Mouse (Mus musculus): ENCODE data around the gene Rnf31. TPM values are rescaled to one million over a fixed set of nuclear protein-coding genes. Genes with fewer than 3 reads are reported as not detected.

Gene Rnf31
- polyA plus RNA-seq, 1 experiment from 2014 or later, result 22.0 TPM

DNA sequence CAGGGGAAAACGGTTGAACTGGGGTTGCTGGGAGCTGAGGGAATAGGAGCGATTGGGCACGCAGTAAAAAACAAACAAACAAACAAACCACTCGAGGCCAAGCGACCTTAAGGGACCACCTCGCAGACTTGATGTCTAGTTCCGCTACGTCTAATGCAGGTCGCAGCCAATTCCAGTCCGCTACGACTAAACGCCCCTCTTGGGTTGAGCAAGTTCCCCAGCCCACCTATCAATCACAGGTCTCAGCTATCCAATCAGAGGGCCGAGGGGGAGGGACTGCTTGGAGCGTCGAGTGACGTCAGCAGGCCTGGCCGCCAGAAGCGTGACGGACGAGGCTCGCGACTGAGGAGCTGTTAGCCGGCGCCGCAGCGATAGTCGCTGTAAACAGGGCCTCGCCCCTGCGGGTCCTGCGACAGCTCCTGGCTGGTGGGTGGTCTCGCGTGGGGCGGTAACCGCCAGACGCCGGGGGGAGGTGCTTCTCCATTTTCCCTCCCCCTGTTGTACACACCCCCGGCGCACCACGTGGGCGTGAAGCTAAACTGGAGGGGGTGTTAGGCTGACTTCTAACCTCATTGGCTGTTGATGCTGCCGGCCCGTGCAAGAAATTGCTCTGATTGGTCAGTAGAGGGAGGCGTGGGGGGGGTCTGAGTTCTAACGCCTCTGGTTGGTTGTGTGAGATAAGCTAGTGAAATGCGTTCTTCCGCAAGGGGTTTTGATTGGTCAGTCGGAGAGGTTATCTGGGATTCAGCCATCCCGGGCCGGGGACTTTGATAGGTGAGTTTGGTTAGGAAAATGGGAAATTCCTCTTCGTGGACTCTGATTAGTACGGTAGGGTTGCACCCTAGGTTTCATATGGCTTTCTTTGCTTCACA is 31.1 kb upstream of the Rnf31 start, which contains the start of gene A730061H03Rik:
A730061H03Rik (minus strand) TSS at position 205 of the 872 bp plus-strand sequence.
- peaks cover 25% of the 10 kb centered on the region for H3K4me1 ChIP-seq
- peak; percentile 97 for ATAC-seq (ENCODE audit: low FRiP score)
- H3K27me3 ChIP-seq (replicated peaks), result no peaks in the 10 kb centered on the region
- peak within 1 kb of the TSS; percentile 99 for H3K27ac ChIP-seq (replicated peaks)
- H3K9ac ChIP-seq (replicated peaks), result peak within 1 kb of the TSS; percentile 70
- no peaks in the 10 kb centered on the region for H3K9me3 ChIP-seq (replicated peaks)
- peaks cover 20% of the 10 kb centered on the region for H3K36me3 ChIP-seq
- WGBS, result under 1% methylated on average over 51 of the region's 51 CpGs
- peak within 1 kb of the TSS; percentile 63 for H3K4me3 ChIP-seq (replicated peaks)
- H3K4me2 ChIP-seq, result peak within 1 kb of the TSS; percentile 86

DNA sequence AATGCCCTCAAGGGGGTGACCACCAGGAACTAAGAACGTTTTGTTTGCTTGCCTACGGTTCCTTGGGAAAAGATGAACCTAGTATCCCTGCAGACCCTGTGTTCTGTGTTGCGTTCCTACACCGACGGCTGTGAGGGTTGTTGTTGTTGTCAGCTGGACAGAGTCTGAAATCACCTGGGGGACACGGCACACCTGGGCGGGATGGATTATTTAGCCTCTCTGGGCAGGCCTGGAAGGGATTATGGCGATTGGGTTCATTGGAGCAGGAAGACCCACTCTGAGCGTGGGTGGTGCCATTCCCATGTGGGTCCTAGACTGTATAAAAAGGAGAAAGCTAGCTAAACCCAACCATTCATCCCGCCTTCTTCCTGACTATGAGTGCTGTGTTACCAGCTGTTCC is 29.6 kb upstream of the Rnf31 start:
- Histone ChIP-seq H3K9ac (replicated peaks) (no peak overlapping the region), H3K4me3 (replicated peaks) (peak overlapping the region; percentile 63; the same call in 1 of the 2 replicates)

DNA sequence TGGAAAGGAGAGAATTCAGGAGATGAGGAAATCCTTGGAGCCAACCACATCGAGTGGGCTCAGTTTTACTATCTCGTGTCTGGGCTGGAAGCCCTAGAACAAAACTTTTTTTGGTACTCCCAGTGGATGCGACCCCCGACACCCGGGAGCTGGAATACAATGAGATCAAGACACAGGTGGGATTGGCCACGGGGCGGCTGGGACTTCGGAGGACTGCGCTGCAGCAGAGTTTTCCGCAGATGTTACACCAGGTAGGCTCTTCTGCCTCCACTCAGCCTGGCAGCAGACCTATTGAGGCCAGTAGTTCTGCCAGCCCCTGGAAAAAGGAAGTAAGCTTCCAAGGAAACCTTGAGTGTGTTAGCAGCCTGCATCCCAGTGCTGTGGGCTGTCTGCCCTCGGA is 28.3 kb upstream of the Rnf31 start:
- peaks cover 25% of the 10 kb centered on the region for H3K4me1 ChIP-seq
- H3K36me3 ChIP-seq, result peaks cover 48% of the 10 kb centered on the region
- ATAC-seq (ENCODE audit: low FRiP score), result no peak
- H3K4me3 ChIP-seq (replicated peaks), result no peak overlapping the region
- no peak overlapping the region for H3K4me2 ChIP-seq
- no peaks in the 10 kb centered on the region for H3K27me3 ChIP-seq (replicated peaks)
- H3K9me3 ChIP-seq (replicated peaks), result no peaks in the 10 kb centered on the region
- 94% methylated on average over 11 of the region's 11 CpGs for WGBS
- H3K27ac ChIP-seq (replicated peaks), result no peak overlapping the region
- H3K9ac ChIP-seq (replicated peaks), result no peak overlapping the region

More for the DNA sequence above, 29.6 kb upstream of the Rnf31 start:
- Histone ChIP-seq H3K27me3 (replicated peaks) (no peaks in the 10 kb centered on the region), H3K9me3 (replicated peaks) (no peaks in the 10 kb centered on the region), H3K27ac (replicated peaks) (no peak overlapping the region), H3K4me1 (peaks cover 25% of the 10 kb centered on the region), H3K36me3 (peaks cover 34% of the 10 kb centered on the region), H3K4me2 (peak overlapping the region; percentile 86)
- no peak for ATAC-seq (ENCODE audit: low FRiP score)
- 91% methylated on average over 10 of the region's 10 CpGs for WGBS

DNA sequence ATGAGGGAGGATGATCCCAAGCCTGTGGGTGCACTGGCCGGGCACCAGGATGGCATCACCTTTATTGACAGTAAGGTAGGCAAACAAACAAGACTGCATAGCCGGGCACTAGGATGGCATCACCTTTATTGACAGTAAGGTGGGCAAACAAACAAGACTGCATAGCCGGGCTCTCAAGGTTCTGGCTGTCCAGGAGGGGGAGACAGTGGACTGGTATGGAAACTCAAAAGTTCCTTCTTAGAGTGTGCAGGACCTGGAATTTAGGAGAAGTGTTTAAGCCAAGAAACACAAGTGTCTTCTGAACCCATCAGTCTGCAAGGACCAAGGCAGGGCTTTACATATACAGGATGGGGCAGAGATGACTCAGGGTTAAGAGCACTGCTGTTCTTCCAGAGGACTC is 25.8 kb upstream of the Rnf31 start:
- Histone ChIP-seq H3K9me3 (replicated peaks) (no peaks in the 10 kb centered on the region), H3K4me2 (no peak overlapping the region), H3K36me3 (peaks cover 72% of the 10 kb centered on the region), H3K4me3 (replicated peaks) (no peak overlapping the region), H3K27ac (replicated peaks) (no peak overlapping the region), H3K27me3 (replicated peaks) (no peaks in the 10 kb centered on the region), H3K9ac (replicated peaks) (no peak overlapping the region), H3K4me1 (peaks cover 22% of the 10 kb centered on the region)
- ATAC-seq (ENCODE audit: low FRiP score), result no peak
- 92% methylated on average over 3 of the region's 3 CpGs for WGBS

DNA sequence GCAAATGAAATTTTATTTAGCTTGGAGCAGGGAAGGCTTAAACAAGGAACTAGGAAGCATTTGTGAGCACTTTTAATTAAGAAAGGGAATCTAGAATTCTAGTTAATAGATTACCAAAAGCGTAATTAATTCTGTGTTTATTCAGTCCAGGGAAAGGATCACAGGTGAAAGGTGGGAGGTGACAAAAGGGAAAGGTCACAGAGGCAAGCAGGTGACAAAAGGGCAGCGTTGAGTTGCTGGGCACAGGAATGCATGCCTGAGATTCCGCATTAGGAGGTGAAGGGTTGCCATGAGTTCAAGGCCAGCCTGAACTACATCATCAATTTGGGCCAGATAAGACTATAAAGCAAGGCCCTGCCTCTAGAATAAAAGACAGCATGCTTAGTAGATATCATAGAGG is 24.0 kb upstream of the Rnf31 start:
- H3K9me3 ChIP-seq (replicated peaks), result no peaks in the 10 kb centered on the region
- ATAC-seq (ENCODE audit: low FRiP score), result no peak
- H3K4me1 ChIP-seq, result peaks cover 6% of the 10 kb centered on the region; the same call in 1 of the 2 replicates
- no peak overlapping the region for H3K4me3 ChIP-seq (replicated peaks)
- no peak overlapping the region for H3K4me2 ChIP-seq
- no peak overlapping the region for H3K9ac ChIP-seq (replicated peaks)
- no peak overlapping the region for H3K27ac ChIP-seq (replicated peaks)
- peaks cover 75% of the 10 kb centered on the region for H3K36me3 ChIP-seq
- WGBS, result 98% methylated on average over 3 of the region's 3 CpGs
- H3K27me3 ChIP-seq (replicated peaks), result no peaks in the 10 kb centered on the region

DNA sequence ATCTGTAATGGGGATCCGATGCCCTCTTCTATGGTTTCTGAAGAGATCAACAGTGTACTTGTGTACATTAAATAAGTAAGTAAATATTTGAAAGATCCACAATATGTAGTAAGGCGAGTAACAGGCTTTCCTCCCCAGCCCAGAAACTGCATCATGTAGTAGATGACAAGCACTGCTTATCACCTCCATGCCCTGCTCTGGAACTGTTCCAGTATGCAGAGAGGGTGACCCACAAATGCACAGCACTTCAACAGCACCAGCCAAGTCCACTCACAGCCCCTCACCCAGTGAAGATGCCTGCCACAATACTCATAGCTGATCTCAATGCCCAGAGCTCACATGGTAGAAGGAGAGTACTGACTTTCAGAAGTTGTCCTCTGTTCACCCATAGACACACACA is 20.9 kb upstream of the Rnf31 start:
- H3K36me3 ChIP-seq, result peaks cover 53% of the 10 kb centered on the region
- H3K4me1 ChIP-seq, result no peaks in the 10 kb centered on the region
- no peaks in the 10 kb centered on the region for H3K27me3 ChIP-seq (replicated peaks)
- H3K27ac ChIP-seq (replicated peaks), result no peak overlapping the region
- WGBS, result 93% methylated on average over 2 of the region's 2 CpGs
- no peak for ATAC-seq (ENCODE audit: low FRiP score)
- H3K4me2 ChIP-seq, result no peak overlapping the region
- H3K4me3 ChIP-seq (replicated peaks), result no peak overlapping the region
- no peak overlapping the region for H3K9ac ChIP-seq (replicated peaks)
- H3K9me3 ChIP-seq (replicated peaks), result no peaks in the 10 kb centered on the region

DNA sequence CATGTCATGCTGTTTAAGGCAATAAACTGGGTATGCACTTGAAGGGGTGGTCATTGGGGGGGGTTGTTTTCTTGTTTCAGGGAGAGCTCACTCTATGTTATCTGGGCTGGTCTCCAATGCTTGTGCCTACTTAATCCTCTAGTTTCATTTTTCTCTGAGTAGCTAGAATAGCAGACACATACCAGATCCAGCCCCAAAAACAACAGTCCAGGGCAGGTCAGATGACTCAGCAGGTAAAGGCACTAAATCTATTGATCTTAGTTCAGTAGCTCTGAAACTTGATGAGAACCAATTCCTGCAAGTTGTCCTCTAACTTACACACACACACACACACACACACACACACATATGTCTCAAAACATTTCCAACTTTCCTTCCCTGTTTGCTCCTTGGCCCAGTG is 19.7 kb upstream of the Rnf31 start:
- Histone ChIP-seq H3K36me3 (peaks cover 42% of the 10 kb centered on the region), H3K9ac (replicated peaks) (no peak overlapping the region), H3K4me3 (replicated peaks) (no peak overlapping the region), H3K27ac (replicated peaks) (no peak overlapping the region), H3K4me2 (no peak overlapping the region), H3K9me3 (replicated peaks) (no peaks in the 10 kb centered on the region), H3K27me3 (replicated peaks) (no peaks in the 10 kb centered on the region), H3K4me1 (no peaks in the 10 kb centered on the region)
- no peak for ATAC-seq (ENCODE audit: low FRiP score)

DNA sequence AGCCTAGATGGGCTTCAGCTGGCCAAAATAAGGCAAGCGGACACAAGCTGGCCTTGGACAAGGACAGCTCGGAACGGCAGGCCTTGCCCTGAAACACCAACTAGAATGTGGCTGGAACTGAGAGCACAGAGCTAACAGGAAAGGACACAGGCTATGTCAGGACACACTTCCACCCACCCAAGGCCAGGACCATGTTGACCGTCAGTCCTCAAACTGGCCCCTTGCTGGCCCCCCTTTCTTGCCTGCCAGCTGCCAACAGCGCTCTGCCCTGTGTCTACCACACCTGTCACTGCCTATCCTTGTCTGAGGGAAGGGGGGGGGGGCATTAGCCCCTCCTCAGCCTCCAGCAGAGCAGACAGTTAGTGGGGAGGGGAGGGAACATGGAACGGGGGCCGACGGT is 16.2 kb upstream of the Rnf31 start, which contains the start of gene Fitm1:
Fitm1 (plus strand) TSS at position 316 of the 400 bp plus-strand sequence.
- Histone ChIP-seq H3K4me3 (replicated peaks) (no peak within 1 kb of the TSS), H3K9ac (replicated peaks) (no peak within 1 kb of the TSS), H3K27ac (replicated peaks) (no peak within 1 kb of the TSS), H3K4me2 (no peak within 1 kb of the TSS), H3K27me3 (replicated peaks) (no peaks in the 10 kb centered on the region), H3K36me3 (peaks cover 12% of the 10 kb centered on the region; the same call in 1 of the 2 replicates), H3K4me1 (peaks cover 18% of the 10 kb centered on the region), H3K9me3 (replicated peaks) (no peaks in the 10 kb centered on the region)
- no peak for ATAC-seq (ENCODE audit: low FRiP score)
- 86% methylated on average over 7 of the region's 8 CpGs for WGBS

DNA sequence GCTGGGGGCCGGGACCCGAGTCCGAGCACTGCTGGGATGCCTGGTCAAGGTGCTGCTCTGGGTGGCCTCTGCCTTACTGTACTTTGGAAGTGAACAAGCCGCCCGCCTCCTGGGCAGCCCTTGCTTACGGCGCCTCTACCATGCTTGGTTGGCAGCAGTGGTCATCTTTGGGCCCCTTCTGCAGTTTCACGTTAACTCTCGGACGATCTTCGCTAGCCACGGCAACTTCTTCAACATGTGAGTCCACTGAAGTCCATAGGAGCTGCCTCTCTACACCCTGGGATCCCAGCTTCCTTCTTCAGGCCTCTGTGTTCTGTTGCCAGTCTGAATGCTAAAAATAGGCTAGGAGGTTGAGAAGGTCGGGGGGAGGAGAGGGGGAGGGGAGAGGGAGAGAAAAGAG is 15.8 kb upstream of the Rnf31 start:
- WGBS, result 82% methylated on average over 13 of the region's 13 CpGs
- no peak overlapping the region for H3K9ac ChIP-seq (replicated peaks)
- peaks cover 12% of the 10 kb centered on the region for H3K36me3 ChIP-seq
- H3K27ac ChIP-seq (replicated peaks), result no peak overlapping the region
- H3K4me1 ChIP-seq, result peaks cover 18% of the 10 kb centered on the region
- no peak overlapping the region for H3K4me2 ChIP-seq
- no peak overlapping the region for H3K4me3 ChIP-seq (replicated peaks)
- ATAC-seq (ENCODE audit: low FRiP score), result no peak
- no peaks in the 10 kb centered on the region for H3K27me3 ChIP-seq (replicated peaks)
- no peaks in the 10 kb centered on the region for H3K9me3 ChIP-seq (replicated peaks)

DNA sequence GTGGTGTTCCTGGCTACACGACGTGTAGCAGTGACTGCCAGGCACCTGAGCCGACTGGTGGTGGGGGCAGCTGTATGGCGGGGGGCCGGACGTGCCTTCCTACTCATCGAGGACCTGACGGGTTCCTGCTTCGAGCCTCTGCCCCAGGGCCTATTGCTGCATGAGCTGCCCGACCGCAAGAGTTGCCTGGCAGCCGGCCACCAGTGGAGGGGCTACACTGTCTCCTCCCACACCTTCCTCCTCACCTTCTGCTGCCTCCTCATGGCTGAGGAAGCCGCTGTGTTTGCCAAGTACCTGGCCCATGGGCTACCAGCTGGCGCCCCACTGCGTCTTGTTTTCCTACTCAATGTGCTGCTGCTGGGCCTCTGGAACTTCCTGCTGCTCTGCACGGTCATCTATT is 15.1 kb upstream of the Rnf31 start:
- peaks cover 18% of the 10 kb centered on the region for H3K4me1 ChIP-seq
- no peak for ATAC-seq (ENCODE audit: low FRiP score)
- no peak overlapping the region for H3K4me3 ChIP-seq (replicated peaks)
- no peaks in the 10 kb centered on the region for H3K27me3 ChIP-seq (replicated peaks)
- no peaks in the 10 kb centered on the region for H3K9me3 ChIP-seq (replicated peaks)
- 83% methylated on average over 16 of the region's 16 CpGs for WGBS
- H3K36me3 ChIP-seq, result peaks cover 14% of the 10 kb centered on the region
- no peak overlapping the region for H3K4me2 ChIP-seq
- H3K9ac ChIP-seq (replicated peaks), result no peak overlapping the region
- no peak overlapping the region for H3K27ac ChIP-seq (replicated peaks)

DNA sequence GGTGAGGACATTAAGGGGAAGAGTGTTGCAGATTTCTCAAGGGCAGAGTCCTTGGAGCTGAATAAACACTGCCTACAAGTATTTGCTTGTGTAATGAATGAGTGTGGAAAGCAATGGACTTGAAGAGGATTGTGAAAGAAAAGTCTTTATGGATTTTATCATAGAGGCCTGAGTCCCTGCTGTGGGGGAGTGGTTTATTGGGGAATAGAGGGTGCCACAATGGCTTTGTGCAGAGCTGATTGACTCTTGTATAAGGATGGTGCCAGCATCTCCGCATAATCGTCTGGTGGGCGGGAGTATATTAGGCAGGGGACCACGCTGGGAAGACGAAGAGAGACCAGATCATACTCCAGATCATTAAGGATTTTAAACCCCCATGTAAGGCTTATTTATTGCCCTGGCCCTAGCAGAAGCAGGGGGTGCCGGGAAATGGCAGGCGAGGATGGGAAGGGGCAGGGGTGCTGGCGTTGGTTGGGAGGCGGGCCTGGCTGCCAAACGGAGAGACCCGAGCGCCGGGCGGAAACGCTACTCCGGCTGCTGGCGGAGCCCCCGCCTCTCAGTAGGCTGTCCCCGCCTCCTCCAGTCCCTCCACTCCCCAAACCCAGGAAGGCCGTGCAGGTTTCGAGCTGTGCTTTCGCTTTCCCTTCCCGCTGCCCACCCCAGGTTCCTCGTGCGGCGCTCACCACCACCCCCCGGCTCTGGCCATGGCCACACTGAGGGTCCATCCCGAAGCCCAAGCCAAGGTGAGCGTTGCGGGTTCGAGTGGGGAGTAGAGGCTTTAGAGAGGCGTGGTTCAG is 13.4 kb upstream of the Rnf31 start, which contains the start of gene Psme1:
Psme1 (plus strand) TSS at position 253 of the 797 bp plus-strand sequence.
- Histone ChIP-seq H3K27me3 (replicated peaks) (no peaks in the 10 kb centered on the region), H3K4me2 (peak within 1 kb of the TSS; percentile 91), H3K36me3 (peaks cover 21% of the 10 kb centered on the region), H3K4me3 (replicated peaks) (peak within 1 kb of the TSS; percentile 74), H3K27ac (replicated peaks) (peak within 1 kb of the TSS; percentile 89), H3K4me1 (peaks cover 18% of the 10 kb centered on the region), H3K9me3 (replicated peaks) (no peaks in the 10 kb centered on the region), H3K9ac (replicated peaks) (peak within 1 kb of the TSS; percentile 87)
- WGBS, result under 1% methylated on average over 32 of the region's 32 CpGs
- peak; percentile 92 for ATAC-seq (ENCODE audit: low FRiP score)
